In genomic region chr4:150112867-150113266, GRCm38 (mm10) we compare ENCODE assay signal across 9 mouse cellular contexts. TPM values are rescaled to one million over a fixed set of nuclear protein-coding genes. Genes with fewer than 3 reads are reported as not detected.
DNase-seq lines count a peak whose midpoint lies in the region; ATAC-seq lines count a peak whose summit lies in the region.
"Had no signal": no experiment of that assay in that cellular context is flagged by ENCODE, and none has a peak within 500 bp of the region (broad histone marks: within the 10 kb centered on the region; RNA-seq: fewer than 3 reads in every experiment).

No protein-coding gene starts in this region.

- WGBS in embryonic facial prominence, embryonic 12.5 days, result 5% methylated on average over 15 of the region's 15 CpGs

- H3K27ac ChIP-seq in embryonic facial prominence, embryonic 12.5 days, result no peak overlapping the region

- no peaks in the 10 kb centered on the region for H3K4me1 ChIP-seq in embryonic facial prominence, embryonic 12.5 days

- H3K9me3 ChIP-seq in embryonic facial prominence, embryonic 12.5 days, result no peaks in the 10 kb centered on the region

- peak overlapping the region; percentile 37 for H3K4me2 ChIP-seq in embryonic facial prominence, embryonic 12.5 days (replicated peaks)

- H3K4me3 ChIP-seq in embryonic facial prominence, embryonic 12.5 days, result no peak overlapping the region

- no peak for ATAC-seq in embryonic facial prominence, embryonic 12.5 days (ENCODE audit: insufficient number of reproducible peaks, insufficient read depth, low FRiP score, low TSS enrichment)
- peak; percentile 54 to 60; a peak in 3 of 4 replicates for ATAC-seq in hematopoietic stem cell, adult 5-6 weeks (replicated peaks in 1 of 2; ENCODE audit: insufficient read depth in 1 of 2, low FRiP score in 2 of 2, low TSS enrichment in 1 of 2, low read depth in 1 of 2, poor library complexity in 2 of 2, severe bottlenecking in 2 of 2)

- peak; percentile 46 to 68 for DNase-seq in CD8-positive naive resting alpha-beta T cell, adult 2 months (ENCODE audit: low read depth in 2 of 2, low spot score in 2 of 2)
- peak; percentile 25 for DNase-seq in adrenal gland, adult 8-10 months
- DNase-seq in layer of hippocampus, postnatal 14 days (ENCODE audit: low spot score in 2 of 2), result peak; percentile 45 to 50
- DNase-seq in lung, postnatal 36 days, result peak; percentile 86
- DNase-seq in right cerebral cortex, adult 2 months (ENCODE audit: low spot score in 2 of 2), result peak; percentile 76 to 84
- DNase-seq in urinary bladder, postnatal 25 days (ENCODE audit: low spot score), result peak; percentile 70

- H3K27me3 ChIP-seq in embryonic facial prominence, embryonic 12.5 days, result no peaks in the 10 kb centered on the region

- no peak overlapping the region for H3K9ac ChIP-seq in embryonic facial prominence, embryonic 12.5 days

- H3K36me3 ChIP-seq in embryonic facial prominence, embryonic 12.5 days, result no peaks in the 10 kb centered on the region

RNA-seq across cellular contexts. Expression of gene Slc2a5, which starts 6.2 kb away (rescaled TPM):
- total RNA-seq in adrenal gland, adult 8-10 months (2022), result 1 to 10 TPM in 2 of 4 experiments, under 1 TPM in 2; 0.45 to 3.3 (median 1.3) TPM
- polyA plus RNA-seq in embryonic facial prominence, embryonic 12.5 days (2016; fragmentation: Nextera tagmentation; extraction: Ambion mirVana), result 1.0 and 1.3 TPM in 2 replicates
- not detected in 2 replicates for total RNA-seq in hematopoietic stem cell, adult 5-6 weeks (2017)
- 1 to 10 TPM; 4.2 to 5.3 TPM for total RNA-seq in layer of hippocampus, postnatal 14 days (2021)

RNA-seq across cellular contexts. Expression of gene Gpr157, which starts 25.7 kb away (rescaled TPM):
- total RNA-seq in adrenal gland, adult 8-10 months (2022), result 1 to 10 TPM; 1.4 to 3.3 (median 2.3) TPM
- polyA plus RNA-seq in embryonic facial prominence, embryonic 12.5 days (2016; fragmentation: Nextera tagmentation; extraction: Ambion mirVana), result 0.75 and 1.1 TPM in 2 replicates
- total RNA-seq in hematopoietic stem cell, adult 5-6 weeks (2017), result 4.0 and 5.7 TPM in 2 replicates
- 1 to 10 TPM; 1.1 to 1.4 TPM for total RNA-seq in layer of hippocampus, postnatal 14 days (2021)

RNA-seq across cellular contexts. Expression of gene Slc2a7, which starts 35.9 kb away (rescaled TPM):
- total RNA-seq in adrenal gland, adult 8-10 months (2022), result not detected
- polyA plus RNA-seq in embryonic facial prominence, embryonic 12.5 days (2016; fragmentation: Nextera tagmentation; extraction: Ambion mirVana), result not detected in 2 replicates
- not detected in 2 replicates for total RNA-seq in hematopoietic stem cell, adult 5-6 weeks (2017)
- not detected for total RNA-seq in layer of hippocampus, postnatal 14 days (2021)
- total RNA-seq: left cerebral cortex, adult 8-10 months had no signal

Comparison
In these comparisons a context has a peak if more than half of its experiments do, and no peak if none do; other contexts are left out.
1. DNase-seq: peak in every context shown above with its lines; median percentile 86 in lung, postnatal 36 days; 80 in right cerebral cortex, adult 2 months; 70 in urinary bladder, postnatal 25 days; 57 in CD8-positive naive resting alpha-beta T cell, adult 2 months; 48 in layer of hippocampus, postnatal 14 days; 25 in adrenal gland, adult 8-10 months.